8 mouse cellular contexts compared by ENCODE assay signal in genomic region chr19:14596358-14596940, GRCm38 (mm10). TPM values are rescaled to one million over a fixed set of nuclear protein-coding genes. Genes with fewer than 3 reads are reported as not detected.
DNase-seq lines count a peak whose midpoint lies in the region; ATAC-seq and TF ChIP-seq lines count a peak whose summit lies in the region.

No protein-coding gene starts in this region.

- H3K4me3 ChIP-seq in thymus, adult 2 months (ENCODE audit: control insufficient read depth, insufficient read depth, low read length), result peak overlapping the region; percentile 100
- H3K4me3 ChIP-seq in kidney, postnatal 0 days (replicated peaks; ENCODE audit: low read depth, low read length), result peak overlapping the region; percentile 97
- peak overlapping the region; percentile 85 for H3K4me3 ChIP-seq in neural tube, embryonic 15.5 days (replicated peaks)

- DNase-seq in adrenal gland, postnatal 10 days, result peak; percentile 6
- no peak for DNase-seq in adrenal gland, postnatal 14 days
- no peak for DNase-seq in thymus, adult 2 months
- DNase-seq in thymus, postnatal 10 days (ENCODE audit: low spot score in 2 of 2), result no peak
- peak; percentile 42 for DNase-seq in kidney, postnatal 0 days (ENCODE audit: low spot score)
- DNase-seq in gastrocnemius, postnatal 4 days (ENCODE audit: low spot score in 2 of 2), result no peak
- DNase-seq in lung, postnatal 36 days, result no peak

- TF ChIP-seq CTCF in thymus, adult 2 months (IDR thresholded peaks at IDR 0.05; ENCODE audit: borderline replicate concordance, control insufficient read depth, extremely low read depth, insufficient read depth, low read length, poor library complexity), result no peak
- TF ChIP-seq CTCF in kidney, postnatal 0 days (IDR thresholded peaks at IDR 0.05; ENCODE audit: low read depth), result no peak

- H3K9ac ChIP-seq in kidney, postnatal 0 days (ENCODE audit: low read depth, low read length), result peak overlapping the region; percentile 97
- H3K9ac ChIP-seq in neural tube, embryonic 15.5 days (replicated peaks), result peak overlapping the region; percentile 84

- peaks cover 6% of the 10 kb centered on the region for H3K4me1 ChIP-seq in thymus, adult 2 months (replicated peaks; ENCODE audit: control insufficient read depth, insufficient read depth, low read length)
- H3K4me1 ChIP-seq in kidney, postnatal 0 days (replicated peaks; ENCODE audit: insufficient read depth, low read length), result peaks cover 5% of the 10 kb centered on the region
- H3K4me1 ChIP-seq in neural tube, embryonic 15.5 days, result peaks cover 38% of the 10 kb centered on the region

- no peaks in the 10 kb centered on the region for H3K27me3 ChIP-seq in thymus, adult 2 months (ENCODE audit: control insufficient read depth, insufficient read depth, low read length)
- H3K27me3 ChIP-seq in kidney, postnatal 0 days (ENCODE audit: insufficient read depth, low read length), result no peaks in the 10 kb centered on the region
- H3K27me3 ChIP-seq in neural tube, embryonic 15.5 days (replicated peaks), result peaks cover 4% of the 10 kb centered on the region; the same call in 1 of the 2 replicates

- no peaks in the 10 kb centered on the region; the same call in 1 of the 2 replicates for H3K36me3 ChIP-seq in thymus, adult 2 months (ENCODE audit: control insufficient read depth, insufficient read depth, low read length)
- H3K36me3 ChIP-seq in kidney, postnatal 0 days (ENCODE audit: insufficient read depth, low read length), result no peaks in the 10 kb centered on the region
- H3K36me3 ChIP-seq in neural tube, embryonic 15.5 days, result no peaks in the 10 kb centered on the region

- ATAC-seq in kidney, postnatal 0 days (replicated peaks; ENCODE audit: low FRiP score, low read depth), result no peak
- ATAC-seq in neural tube, embryonic 15.5 days (ENCODE audit: low FRiP score), result no peak

- H3K4me2 ChIP-seq in kidney, postnatal 0 days (ENCODE audit: low read length), result peak overlapping the region; percentile 76
- peak overlapping the region; percentile 61 for H3K4me2 ChIP-seq in neural tube, embryonic 15.5 days

- WGBS in thymus, adult 2 months, result 3% methylated on average over 12 of the region's 12 CpGs
- 1% methylated on average over 12 of the region's 12 CpGs for WGBS in kidney, postnatal 0 days
- 0% methylated on average over 12 of the region's 12 CpGs for WGBS in neural tube, embryonic 15.5 days

- H3K27ac ChIP-seq in thymus, adult 2 months (ENCODE audit: control insufficient read depth, insufficient read depth, low read length), result peak overlapping the region; percentile 67; the same call in 1 of the 2 replicates
- H3K27ac ChIP-seq in kidney, postnatal 0 days, result peak overlapping the region; percentile 92
- peak overlapping the region; percentile 96 for H3K27ac ChIP-seq in neural tube, embryonic 15.5 days (replicated peaks)

- TF ChIP-seq POLR2A in thymus, adult 2 months (IDR thresholded peaks at IDR 0.05; ENCODE audit: control insufficient read depth, extremely low read depth, insufficient read depth, low read length, poor library complexity), result no peak

- H3K9me3 ChIP-seq in kidney, postnatal 0 days (replicated peaks; ENCODE audit: low read length), result no peaks in the 10 kb centered on the region
- no peaks in the 10 kb centered on the region for H3K9me3 ChIP-seq in neural tube, embryonic 15.5 days (replicated peaks)

RNA-seq across cellular contexts. Expression of gene Tle4, which starts 1.4 kb away (rescaled TPM):
- 10 to 100 TPM; 12.2 to 14.3 TPM for total RNA-seq in adrenal gland, postnatal 10 days (2021)
- total RNA-seq in adrenal gland, postnatal 14 days (2021), result 13.0 and 14.2 TPM in 2 replicates
- 17.2 and 17.8 TPM in 2 replicates for polyA plus RNA-seq in thymus, adult 2 months (2012; rRNA removed)
- polyA plus RNA-seq in kidney, postnatal 0 days (2015; fragmentation: Nextera tagmentation; extraction: Ambion mirVana), result 11.2 and 12.8 TPM in 2 replicates
- 22.3 and 24.3 TPM in 2 replicates for polyA plus RNA-seq in neural tube, embryonic 15.5 days (2015; fragmentation: Nextera tagmentation; extraction: Ambion mirVana)
- 10 to 100 TPM; 17.7 to 20.0 TPM for total RNA-seq in gastrocnemius, postnatal 4 days (2021)

Comparison
In these comparisons a context has a peak if more than half of its experiments do, and no peak if none do; other contexts are left out.
1. DNase-seq: peak in adrenal gland, postnatal 10 days (single experiment) and kidney, postnatal 0 days (single experiment); none in adrenal gland, postnatal 14 days (single experiment), thymus, adult 2 months (single experiment), thymus, postnatal 10 days (0 of 2), gastrocnemius, postnatal 4 days (0 of 2) and lung, postnatal 36 days (single experiment).
2. Peak in every context shown above with its lines, with median percentiles within 50 percentile points of each other: H3K27ac ChIP-seq and H3K4me3 ChIP-seq.